Mouse (Mus musculus) gastrocnemius, postnatal 14 days (tissue): ENCODE results near the gene Olfr548-ps1. TPM values are rescaled to one million over a fixed set of nuclear protein-coding genes. Genes with fewer than 3 reads are reported as not detected.

Experiments used
- DNase-seq: peaks from one replicate; pipeline ENCODE4 v3.0.0; 2021; ENCODE audit warnings: mixed read lengths
- intact Hi-C: fragments of 180-260 bp; cut with DNase I; formaldehyde crosslinking; loops from one replicate; pipeline ENCODE4 v1.15.1; 2025; ENCODE audit warnings: low total_unique reads
- total RNA-seq, 2 experiments: library from RNA; stranded (reverse); gene quantifications; 2 replicates each; pipeline ENCODE4 v1.2.3; 2021

Olfr548-ps1 gene
- total RNA-seq, 2 experiments from 2014 or later: not detected

- DNase-seq: no peak
- intact Hi-C loops: no loop called here
Measured at GRCm38 (mm10) chr7:102566219-102566618, 25.5 kb downstream of the Olfr548-ps1 start.

GRCm38 (mm10) chr7:102571142-102571541, 30.4 kb downstream of the Olfr548-ps1 start, which contains the start of gene Olfr550:
Gene Olfr550 (plus strand): TSS chr7:102571442.
- DNase-seq: no peak
- intact Hi-C loops: no loop called here

DNA sequence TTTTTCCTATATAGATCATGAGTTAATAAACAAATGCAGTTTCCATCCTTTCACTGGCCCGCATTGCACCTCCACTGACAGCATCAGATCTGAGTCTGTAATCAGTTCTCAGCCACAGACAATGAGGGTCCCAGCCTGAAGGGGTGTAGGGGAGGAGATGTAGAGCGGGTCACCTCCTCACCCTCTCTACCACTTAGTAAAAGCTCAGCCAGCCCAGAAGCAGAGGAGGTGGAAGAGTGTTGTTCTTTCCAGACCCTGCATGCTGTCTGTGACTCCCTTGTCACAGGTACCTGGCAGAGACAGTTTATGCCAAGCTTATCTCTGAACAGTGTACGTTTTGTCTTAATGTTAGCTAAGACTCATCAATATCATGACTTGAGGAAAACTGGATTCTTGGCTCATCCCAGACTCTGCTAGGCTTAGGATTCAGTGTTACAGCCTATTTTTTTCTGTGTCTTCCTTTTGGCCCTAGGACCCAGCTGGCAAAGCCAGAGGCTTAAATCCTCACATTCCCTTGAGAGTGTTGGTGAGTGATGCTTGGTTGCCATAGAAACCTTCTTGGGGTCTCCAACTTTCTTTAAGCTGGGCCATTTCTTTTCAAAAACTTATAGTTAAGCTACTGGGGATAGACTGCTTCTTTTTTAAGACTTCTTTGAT, 32.6 kb downstream of the Olfr548-ps1 start:
- no peak for DNase-seq
- intact Hi-C loops: no loop called here

DNA sequence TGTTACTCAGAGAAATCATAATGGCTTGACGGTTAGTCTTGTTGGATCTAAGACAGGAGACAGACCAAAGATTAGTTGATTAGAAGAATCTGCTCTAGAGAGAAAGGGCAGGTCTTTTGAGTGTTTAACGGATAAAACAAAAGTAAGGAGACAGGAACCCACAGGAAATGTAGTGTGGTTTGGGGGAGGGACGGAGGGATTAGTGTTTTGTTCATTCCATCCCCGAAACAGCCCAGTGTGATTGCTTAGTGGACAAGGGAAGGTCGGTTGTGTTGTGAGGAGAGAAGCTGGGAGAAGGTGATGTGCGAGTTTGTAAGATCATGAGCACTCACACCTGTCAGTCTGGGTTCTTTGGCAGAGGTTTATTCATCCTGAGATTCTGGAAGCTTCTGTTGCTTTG, 35.3 kb downstream of the Olfr548-ps1 start:
- no peak for DNase-seq
- intact Hi-C loops: no loop called here

DNA sequence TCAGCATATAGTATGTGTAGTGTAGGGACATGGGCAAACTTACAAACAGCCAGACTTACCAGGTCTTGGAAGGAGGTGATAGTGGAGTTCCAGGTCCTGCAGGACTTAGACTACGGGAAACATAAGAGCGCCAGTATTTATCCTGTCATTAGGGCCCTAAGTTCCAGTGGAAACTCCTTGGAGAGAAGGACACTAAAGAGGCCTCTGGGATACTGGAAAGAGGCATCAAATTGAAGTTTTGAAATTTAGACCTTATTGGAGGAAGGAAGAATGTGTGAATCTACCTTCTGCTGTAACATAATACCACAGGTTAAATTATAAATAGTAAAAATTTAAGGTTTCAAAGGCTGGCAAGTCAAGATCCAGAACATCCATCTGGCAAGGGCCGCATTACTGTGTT, 51.1 kb downstream of the Olfr548-ps1 start, which contains the start of gene Olfr551:
Olfr551 (minus strand) TSS at position 101 of the 400 bp plus-strand sequence.
- intact Hi-C loops: no loop called here
- no peak for DNase-seq

Other genes starting within 250 kb of the Olfr548-ps1 start
- gene Rrm1, start 99.2 kb upstream of the Olfr548-ps1 start, total RNA-seq: 10 to 100 TPM; 14.7 to 17.0 TPM
- not detected for gene Olfr543, start 59.2 kb upstream of the Olfr548-ps1 start, total RNA-seq
- gene Olfr544, start 52.6 kb upstream of the Olfr548-ps1 start, total RNA-seq: not detected
- gene Olfr545, start 41.3 kb upstream of the Olfr548-ps1 start, total RNA-seq: not detected
- not detected for gene Olfr547, start 6.1 kb upstream of the Olfr548-ps1 start, total RNA-seq
- not detected for gene Olfr549, start 9.0 kb downstream of the Olfr548-ps1 start, total RNA-seq
- gene Trim21, start 24.6 kb downstream of the Olfr548-ps1 start, total RNA-seq: 1 to 10 TPM; 3.5 to 3.7 TPM
- under 1 TPM; 0.14 to 0.22 TPM for gene Olfr550, start 30.5 kb downstream of the Olfr548-ps1 start, total RNA-seq
- not detected for gene Olfr551, start 51.0 kb downstream of the Olfr548-ps1 start, total RNA-seq
- under 1 TPM in 1 of 2 experiments, not detected in 1; 0.16 TPM for gene Olfr552, start 56.9 kb downstream of the Olfr548-ps1 start, total RNA-seq
- not detected for gene Olfr553, start 77.3 kb downstream of the Olfr548-ps1 start, total RNA-seq
- not detected for gene Olfr554, start 97.5 kb downstream of the Olfr548-ps1 start, total RNA-seq
- gene Olfr555, start 117.9 kb downstream of the Olfr548-ps1 start, total RNA-seq: not detected
- gene Olfr556, start 124.0 kb downstream of the Olfr548-ps1 start, total RNA-seq: not detected
- 1 to 10 TPM; 4.0 to 4.2 TPM for gene Trim68, start 146.4 kb downstream of the Olfr548-ps1 start, total RNA-seq
- gene Olfr557, start 155.0 kb downstream of the Olfr548-ps1 start, total RNA-seq: not detected
- gene Olfr558, start 161.3 kb downstream of the Olfr548-ps1 start, total RNA-seq: 1 to 10 TPM; 2.5 to 2.6 TPM
- gene Olfr33, start 178.2 kb downstream of the Olfr548-ps1 start, total RNA-seq: not detected
- gene Olfr559, start 186.6 kb downstream of the Olfr548-ps1 start, total RNA-seq: not detected
- not detected for gene Olfr560, start 218.5 kb downstream of the Olfr548-ps1 start, total RNA-seq
- under 1 TPM; 0.66 to 0.69 TPM for gene Olfr78, start 218.6 kb downstream of the Olfr548-ps1 start, total RNA-seq
- not detected for gene Olfr561, start 230.3 kb downstream of the Olfr548-ps1 start, total RNA-seq